Mouse (Mus musculus) 416B (cell line): ENCODE measurements around the gene Klhl12.
A peak's percentile ranks its signal among the peaks of the same experiment; 100 is the strongest.
"Not testable (repeated sequence)": the region's sequence is repeated elsewhere in the genome, so short reads cannot be mapped to it uniquely, and the experiment has no call there.

Experiments
- DNase-seq: peaks from one replicate; pipeline ENCODE4 v3.0.0; 2011; ENCODE audit warnings: low read depth

Gene Klhl12

GRCm38 (mm10) chr1:134515891-134516290 lies 60.6 kb downstream of the Klhl12 start:
- DNase-seq: no peak

- no peak for DNase-seq
These were observed 61.3 kb downstream of the Klhl12 start for GRCm38 (mm10) chr1:134516491-134517198.

DNA sequence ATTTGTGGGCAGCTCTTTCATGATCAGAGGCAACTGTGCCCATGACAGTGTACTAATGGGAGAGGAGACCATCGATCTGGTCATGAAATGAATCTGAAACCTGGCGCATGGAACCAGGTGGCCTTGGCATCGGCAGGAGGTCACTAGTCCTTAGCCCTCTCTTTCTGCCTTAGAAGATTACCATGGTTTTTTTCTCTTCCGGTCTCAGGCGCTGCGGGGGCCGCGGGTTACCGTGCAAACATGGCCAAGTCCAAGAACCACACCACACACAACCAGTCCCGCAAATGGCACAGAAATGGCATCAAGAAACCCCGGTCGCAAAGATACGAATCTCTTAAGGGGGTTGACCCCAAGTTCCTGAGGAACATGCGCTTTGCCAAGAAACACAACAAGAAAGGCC lies 62.5 kb downstream of the Klhl12 start:
- not testable (repeated sequence) for DNase-seq

- DNase-seq: peak; percentile 94
These were observed 63.3 kb downstream of the Klhl12 start for GRCm38 (mm10) chr1:134518677-134519076.

DNA sequence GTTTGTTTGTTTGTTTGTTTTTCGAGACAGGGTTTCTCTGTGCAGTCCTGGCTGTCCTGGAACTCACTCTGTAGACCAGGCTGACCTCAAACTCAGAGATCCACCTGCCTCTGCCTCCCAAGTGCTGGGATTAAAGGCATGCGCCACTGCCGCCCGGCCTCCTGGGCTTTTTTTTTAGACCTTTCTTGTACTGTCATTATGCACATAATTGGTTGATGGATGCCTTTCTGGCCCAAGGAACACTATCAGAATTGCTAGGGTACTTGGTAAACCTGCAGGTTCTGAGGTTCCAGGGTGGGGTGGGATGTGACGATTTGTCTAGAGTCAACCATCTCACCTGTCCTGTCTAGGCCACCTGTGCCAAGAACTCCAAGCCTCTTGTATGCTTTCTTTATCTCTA lies 63.9 kb downstream of the Klhl12 start:
- not testable (repeated sequence) for DNase-seq

DNA sequence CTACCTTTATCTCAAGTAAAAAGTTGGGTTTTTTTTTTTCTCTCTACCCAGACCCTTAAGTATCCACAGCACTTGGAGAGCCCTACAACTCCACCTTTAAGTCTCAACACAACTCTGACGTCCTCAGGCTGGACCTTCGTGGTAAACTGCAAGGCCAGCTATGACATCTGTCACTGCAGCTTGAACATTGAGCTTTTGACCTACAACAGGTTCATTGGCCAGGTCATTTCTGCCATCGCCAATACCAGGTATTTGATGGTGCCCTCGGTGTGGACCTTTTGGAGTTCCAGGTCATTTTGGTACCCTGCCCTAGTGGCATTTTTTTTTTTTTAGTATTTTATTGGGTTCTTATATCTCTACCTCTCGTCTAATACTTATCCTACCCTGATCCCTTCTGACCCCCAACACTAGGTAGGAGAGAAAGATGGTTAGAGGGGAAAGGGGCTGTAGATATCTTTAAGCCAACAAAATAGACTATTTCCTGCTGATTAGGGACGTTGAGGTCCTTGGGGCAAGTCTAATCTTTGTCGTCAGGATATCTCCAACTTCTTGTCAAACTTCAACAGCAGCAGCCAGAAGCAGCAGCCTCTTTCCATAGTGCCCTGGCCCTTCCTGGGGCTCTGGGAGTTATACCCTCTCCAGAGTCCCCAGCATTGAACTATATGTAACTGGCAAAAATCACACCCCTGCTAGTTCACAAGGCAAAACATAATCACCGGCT lies 64.8 kb downstream of the Klhl12 start:
- no peak for DNase-seq

DNA sequence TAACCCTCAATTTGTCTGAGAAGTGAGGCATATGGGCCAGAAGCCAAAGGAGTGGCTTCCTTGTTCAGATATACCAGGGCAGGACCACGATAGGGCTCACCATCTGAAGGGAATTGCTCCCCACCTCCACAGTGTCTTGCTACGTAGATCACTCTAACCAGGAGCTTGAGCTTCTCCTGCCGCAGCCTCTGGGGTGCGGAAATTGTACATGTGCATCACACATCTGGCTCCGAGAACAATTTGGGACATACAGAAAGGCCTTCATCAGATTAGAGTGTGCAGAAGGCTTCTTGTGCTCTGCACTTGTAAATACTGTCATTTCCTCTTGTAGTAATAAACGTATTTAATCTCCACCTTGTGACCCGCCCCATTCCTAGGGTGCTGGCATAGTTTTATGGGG lies 65.8 kb downstream of the Klhl12 start:
- no peak for DNase-seq

DNA sequence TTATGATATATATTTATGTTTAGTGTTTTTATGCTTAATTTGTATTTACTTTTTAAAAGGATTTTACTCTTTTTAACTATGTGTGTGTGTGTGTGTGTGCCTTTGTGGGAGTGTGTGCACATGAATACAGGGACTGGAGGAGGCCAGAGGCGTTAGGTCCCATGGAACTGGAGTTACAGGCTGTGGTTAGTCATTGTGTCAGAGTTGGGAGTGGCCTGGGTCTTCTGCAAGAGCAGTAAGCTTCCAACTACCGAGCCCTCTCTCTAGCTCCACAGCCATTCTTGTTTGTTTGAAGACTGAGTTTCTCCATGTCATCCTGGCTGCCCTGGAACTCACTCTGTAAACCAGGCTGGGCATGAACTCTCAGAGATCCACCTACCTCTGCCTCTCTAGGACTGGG lies 67.0 kb downstream of the Klhl12 start:
- peak; percentile 59 for DNase-seq

GRCm38 (mm10) chr1:134524424-134524823 lies 69.1 kb downstream of the Klhl12 start:
- peak; percentile 79 for DNase-seq

DNA sequence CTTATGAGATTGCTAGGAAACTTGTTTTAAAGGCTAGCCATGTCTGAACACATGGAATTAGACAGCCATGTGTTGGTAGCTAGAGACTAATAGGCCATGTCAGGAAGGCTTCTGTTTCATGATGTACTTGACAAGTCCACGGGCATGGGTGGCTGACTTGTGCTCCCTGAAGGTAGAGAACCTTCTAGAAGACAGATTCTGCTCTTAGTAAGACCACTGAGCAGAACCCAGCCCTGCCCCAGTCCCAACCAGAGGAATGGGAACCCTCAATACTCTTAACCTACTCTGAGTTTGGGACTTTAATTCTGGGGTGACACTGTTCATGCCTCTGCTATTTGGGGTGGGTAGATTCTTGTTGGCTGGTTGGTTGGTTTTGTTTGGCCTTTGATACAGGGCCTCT lies 69.7 kb downstream of the Klhl12 start:
- no peak for DNase-seq

DNA sequence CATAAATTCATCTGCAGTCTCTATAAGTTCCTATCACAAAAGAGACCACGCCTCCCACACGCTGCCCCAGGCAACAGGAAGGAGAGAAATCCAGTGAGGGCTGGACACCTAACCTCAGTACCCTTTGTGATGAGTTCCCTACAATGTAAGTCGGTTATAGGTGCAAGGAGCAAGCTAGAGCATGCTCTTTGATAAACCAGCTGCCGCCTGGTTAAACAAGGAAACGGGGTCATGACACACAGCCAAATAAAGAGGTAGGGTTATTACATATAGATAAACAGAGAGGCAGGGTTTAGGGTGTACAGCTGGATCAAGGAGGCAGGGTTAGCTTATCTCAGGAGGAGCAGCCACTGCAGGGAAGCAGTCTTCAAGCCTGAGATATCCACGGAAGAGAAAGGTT lies 71.4 kb downstream of the Klhl12 start:
- no peak for DNase-seq

DNA sequence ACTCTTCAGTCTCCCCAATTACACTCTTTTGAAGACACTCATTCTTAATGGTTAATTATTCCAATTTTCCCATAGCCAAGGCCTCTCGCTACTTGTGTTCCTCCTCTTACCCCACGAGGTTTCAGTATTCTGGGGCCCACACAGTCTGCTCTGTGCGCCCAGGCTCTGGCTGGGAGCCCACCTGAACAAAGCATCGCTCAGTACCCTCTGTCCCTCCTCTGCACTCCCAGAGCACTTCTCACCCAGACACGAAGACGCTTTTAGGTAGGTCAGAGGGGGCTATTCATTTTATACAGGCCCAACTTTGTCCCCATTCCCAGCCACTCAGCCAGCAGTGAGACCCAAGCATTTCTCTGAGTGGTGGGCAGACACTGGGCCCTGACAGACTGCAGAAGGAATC lies 75.3 kb downstream of the Klhl12 start:
- no peak for DNase-seq

- DNase-seq: not testable (repeated sequence)
These were observed 78.4 kb downstream of the Klhl12 start for GRCm38 (mm10) chr1:134533710-134534109.

- no peak for DNase-seq
These were observed 79.7 kb downstream of the Klhl12 start for GRCm38 (mm10) chr1:134535054-134535453.

GRCm38 (mm10) chr1:134535513-134535912 lies 80.2 kb downstream of the Klhl12 start:
- no peak for DNase-seq

DNA sequence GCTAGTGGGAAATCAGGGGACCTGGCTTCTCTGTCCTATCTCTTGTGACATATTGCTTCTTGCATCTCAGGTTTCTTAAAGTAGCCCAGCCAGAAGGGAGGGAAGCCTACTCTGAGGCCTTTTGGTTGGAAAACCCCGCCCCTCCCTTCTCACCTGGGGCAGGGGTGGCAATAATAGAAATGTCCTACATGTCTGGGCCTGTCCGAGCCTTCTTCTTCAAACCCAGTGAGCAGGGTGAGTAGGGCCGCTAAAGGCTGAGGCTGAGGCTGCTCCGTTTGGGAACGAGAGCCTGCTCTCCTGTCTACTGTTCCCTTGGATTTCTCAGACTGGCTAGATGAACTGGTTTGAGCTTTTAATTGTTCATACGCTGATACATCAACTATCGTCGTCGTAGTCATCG lies 85.3 kb downstream of the Klhl12 start:
- no peak for DNase-seq
